Mouse (Mus musculus): Measurements from ENCODE around the gene Kcnh8.

Gene Kcnh8

DNA sequence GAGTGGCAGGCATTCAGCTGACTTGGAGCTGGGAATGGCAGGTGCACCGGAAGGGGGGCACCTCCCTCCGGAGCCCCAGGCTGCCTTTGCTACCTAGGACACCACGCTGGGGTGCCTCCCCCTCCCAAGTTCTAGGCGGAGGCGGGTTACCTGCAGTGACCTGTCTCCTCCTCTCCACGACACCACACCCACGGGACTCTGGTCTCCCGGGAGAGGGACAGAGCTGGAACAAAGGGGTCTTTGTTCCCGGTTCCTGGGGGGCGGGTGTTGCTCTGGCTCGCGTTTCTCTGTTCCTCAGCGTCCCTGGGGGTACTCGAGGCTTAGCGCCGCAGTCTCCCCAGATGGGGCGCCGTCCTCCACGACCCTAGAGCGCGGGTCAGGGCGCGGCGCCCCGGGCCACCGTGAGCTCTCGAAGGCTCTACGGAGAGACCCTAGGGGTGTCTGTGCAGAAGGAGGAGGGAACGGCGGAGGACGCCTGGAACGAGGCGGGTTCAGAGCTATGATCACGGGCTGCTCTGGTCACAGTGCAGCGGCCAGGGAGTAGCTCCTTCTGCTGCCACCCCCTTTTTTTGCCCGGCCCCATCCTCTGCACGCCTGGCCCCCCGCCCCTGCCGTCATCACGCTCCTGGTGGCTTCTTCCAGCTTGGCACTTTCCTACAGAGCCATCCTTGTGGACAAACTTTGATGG is at the start of gene Kcnh8:
TSS of gene Kcnh8 (plus strand) at position 617 of the 688 bp plus-strand sequence.
- peak; percentile 63 for DNase-seq (ENCODE audit: low spot score)

DNA sequence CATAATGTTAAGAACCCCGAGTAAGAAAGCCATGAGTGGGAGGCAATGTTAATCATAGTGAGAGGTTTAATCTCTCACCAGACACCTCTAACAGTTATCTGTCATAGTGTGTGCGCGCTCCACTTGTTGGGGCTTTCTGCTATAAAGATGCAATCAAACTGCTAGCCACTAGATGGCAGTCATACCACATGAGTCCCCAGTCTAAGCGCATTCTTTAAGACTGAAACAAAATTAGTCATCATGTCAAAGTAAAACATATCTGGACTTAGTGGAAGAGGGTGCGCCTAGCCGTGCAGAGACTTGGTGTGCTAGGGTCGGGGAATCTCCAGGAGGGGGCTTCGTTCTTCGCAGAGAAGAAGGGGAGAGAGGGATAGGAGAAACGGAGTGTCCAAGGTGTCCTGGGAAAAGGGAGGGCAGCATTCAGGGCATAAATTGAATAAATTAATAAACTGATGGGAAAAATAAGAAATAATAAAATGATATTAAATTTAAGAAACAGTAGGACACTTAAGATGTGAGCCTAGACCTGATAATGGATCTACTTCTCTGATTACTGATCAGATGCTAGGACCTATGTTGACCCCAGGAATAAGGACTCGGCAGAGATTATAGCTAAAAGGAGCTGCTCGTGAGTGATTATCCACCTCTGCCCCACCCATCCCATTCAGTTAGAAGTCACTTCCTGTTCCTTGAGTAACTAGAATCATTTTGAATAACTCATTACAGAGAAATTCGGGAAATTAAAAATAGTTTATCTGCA is 42.4 kb upstream of the Kcnh8 start:
- peak; percentile 80 for DNase-seq (ENCODE audit: low spot score)

DNA sequence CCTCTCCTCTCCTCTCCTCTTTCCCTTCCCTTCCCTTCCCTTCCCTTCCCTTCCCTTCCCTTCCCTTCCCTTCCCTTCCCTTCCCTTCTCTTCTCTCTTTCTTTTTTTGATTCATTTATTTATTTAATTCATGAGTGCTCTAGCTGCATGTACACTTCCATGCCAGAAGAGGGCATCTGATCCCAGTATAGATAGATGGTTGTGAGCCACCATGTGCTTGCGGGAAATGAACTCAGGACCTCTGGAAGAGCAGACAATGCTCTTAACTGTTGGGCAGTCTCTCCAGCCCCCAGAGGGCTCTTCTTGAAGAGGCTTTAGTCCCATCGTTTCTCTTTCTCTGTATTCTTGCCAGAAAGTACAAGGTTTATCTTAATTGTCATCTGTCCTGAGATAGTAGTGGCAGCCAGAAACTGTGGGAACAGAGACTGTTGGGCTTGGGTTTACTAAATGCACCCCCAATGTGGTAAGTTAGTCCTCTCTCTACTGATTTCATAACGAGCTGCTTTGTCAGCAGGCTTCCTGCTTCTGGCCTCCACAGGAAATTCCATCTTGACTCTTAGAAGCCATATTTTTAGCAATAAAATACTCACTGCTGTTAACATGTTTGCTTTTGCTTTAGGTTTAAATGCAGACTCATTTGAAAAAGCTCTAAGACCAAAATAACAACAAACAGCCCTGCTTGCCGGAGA is 36.9 kb upstream of the Kcnh8 start:
- peak; percentile 31 for DNase-seq (ENCODE audit: low spot score)

DNA sequence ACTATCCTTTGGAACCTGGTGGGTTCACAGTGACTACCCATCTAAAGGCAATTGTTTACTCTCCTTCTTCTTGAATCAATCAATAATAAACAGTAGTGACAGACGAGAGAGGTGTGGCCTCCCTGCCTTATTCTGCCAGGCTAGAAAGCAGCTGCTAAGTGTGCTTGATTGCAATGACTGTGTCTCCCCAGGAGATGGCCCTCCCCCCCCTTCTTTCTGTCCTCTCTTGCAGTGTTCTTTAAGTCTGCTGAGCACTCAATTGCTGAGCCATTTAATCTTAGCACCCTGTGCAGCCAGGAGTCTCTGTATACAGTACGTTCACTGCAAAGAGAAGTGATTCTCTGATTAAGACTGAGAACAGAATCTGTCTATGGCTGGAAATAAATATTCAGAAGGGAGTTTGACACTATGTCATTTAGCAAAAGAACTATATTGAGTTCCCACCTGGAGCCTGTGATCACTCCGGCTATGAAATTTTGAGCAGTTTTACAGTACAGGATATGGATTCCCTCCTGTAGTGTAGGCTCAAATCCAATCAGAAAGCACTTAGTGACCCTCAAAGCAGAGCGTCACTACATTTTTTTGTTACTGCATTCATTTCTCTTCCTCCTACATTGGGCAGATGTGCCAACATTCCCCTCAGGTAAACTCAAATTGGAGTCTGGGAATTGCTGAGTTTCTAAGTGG is 32.8 kb upstream of the Kcnh8 start:
- DNase-seq (ENCODE audit: low spot score), result peak; percentile 71

DNA sequence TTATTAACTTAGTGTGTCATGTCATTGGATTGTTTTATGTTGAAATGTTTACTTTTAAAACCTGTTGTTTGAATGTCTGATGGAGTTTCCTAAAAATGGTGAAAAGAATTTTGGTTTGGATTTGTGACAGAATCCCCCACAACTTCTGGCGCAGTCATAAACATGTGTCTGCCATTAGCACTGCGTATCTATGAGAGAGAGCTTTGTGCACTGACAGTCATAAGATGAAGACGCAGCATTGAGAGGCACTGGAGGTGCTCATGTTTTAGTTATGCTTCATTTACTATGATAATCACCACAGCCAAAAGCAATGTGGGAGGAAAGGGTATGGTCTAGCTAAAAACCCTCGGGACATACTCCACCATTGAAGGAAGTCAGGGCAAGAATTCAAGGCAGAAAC is 30.3 kb upstream of the Kcnh8 start:
- no peak for DNase-seq (ENCODE audit: low spot score)

DNA sequence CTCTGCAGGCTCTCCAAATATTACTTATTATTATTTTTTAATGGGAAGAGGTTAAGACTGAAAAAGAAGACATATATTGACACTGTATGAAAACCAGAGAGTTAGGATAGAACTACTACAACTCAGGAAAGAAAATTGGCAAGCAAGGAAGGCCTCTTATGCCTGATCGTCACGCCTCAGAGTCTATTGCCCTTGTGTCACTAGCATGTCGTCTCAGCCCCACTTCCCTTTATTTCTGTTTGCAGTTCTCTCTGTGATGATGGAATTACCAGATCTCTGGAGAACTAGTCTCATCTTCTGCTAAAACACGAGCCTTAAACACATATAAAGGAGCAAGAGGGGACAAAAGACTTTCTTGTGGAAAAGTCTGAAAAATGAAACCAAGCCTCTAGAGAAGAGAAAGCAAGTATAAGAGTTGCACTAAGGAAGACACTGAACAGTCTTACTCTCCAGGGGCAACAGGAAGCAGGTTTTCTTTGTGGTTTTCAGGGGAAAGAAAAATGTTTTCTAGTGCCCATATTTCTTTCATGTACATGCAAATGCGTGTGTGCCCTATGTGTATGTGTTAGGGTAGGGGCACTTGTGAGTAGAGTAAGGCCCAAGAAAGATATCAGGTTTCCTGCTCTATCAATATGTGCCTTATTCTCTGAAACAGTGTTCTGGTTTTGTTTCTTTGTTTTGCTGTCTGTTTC is 10.9 kb upstream of the Kcnh8 start:
- DNase-seq (ENCODE audit: low spot score), result no peak

DNA sequence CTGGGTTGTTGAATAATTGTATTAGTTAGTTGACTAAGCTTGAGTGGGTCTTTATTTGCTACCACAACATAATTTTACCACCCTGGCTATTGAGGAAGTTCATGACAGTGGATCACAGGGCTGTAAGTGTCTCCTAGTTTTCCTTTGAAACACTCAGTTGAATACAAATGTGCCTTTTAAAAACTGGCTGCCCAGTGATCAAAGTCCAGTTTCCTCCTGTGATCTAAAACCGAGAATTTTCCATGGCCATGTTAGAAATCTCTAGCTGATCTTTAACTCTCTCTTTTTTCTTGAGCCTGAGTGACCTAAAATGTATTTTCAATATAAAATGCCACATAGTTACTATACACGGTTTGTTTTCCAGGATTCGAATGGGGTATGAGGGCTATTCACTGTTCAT is 3.4 kb upstream of the Kcnh8 start:
- DNase-seq (ENCODE audit: low spot score), result no peak

DNA sequence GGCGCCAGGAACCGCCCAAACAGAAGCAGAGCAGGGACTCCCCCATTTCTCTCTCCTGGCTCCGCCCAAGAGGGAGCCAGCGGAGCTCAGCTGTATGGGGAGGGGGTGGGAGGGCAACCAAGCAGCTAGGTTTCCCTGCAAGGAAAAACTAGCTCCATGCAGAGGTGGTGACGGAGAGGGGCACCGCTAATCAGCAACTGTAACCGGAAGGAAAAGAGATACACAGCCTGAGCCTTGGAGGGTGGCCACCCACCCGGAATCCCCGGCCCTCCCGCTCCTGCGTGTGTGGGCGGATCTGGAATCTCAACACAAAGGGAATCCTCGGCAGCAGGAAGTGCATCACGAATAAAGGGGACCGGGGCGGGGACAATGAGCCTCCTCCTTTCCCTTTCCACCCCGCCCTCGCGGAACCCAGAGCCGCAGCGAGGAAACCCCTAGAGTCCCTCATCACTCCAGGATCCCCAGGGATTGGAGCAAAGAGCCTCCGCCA is 1.6 kb upstream of the Kcnh8 start:
- DNase-seq (ENCODE audit: low spot score), result peak; percentile 89

DNA sequence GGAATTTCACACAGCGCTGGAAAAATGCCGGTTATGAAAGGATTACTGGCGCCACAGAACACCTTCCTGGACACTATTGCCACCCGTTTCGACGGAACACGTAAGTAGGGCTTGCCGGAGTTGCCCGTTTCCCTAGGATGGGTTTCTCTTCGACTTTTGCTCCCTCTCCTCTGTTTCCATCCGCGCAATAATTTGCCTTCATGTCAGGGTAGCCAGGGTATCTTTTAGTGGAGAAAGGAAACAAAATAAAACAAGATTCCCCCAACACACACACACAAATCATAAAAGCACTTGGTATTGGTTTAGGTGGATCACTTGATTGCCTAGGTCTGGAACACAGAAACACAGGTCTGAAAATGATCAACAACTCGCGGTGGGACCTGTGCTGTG is 267 bp downstream of the Kcnh8 start:
- DNase-seq (ENCODE audit: low spot score), result no peak

DNA sequence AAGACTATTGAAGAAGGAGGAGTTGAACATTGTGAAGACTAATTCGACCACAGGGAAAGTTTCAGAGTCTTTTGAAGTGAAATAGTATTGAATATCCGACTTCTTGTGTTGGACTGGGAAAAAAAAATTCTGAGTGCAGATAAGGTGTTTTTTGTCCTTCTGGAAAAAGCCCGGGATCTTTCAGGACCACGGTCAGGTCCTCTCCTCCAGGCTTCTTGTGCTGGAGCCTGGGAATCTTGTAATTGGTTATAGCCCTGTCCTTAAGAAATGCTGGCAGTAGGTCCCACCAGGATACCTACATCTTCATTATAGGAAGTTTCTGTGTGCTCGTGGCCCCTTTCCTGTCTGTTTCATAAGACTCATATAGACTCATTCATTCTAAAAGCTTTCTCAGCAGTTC is 902 bp downstream of the Kcnh8 start:
- DNase-seq (ENCODE audit: low spot score), result peak; percentile 61

DNA sequence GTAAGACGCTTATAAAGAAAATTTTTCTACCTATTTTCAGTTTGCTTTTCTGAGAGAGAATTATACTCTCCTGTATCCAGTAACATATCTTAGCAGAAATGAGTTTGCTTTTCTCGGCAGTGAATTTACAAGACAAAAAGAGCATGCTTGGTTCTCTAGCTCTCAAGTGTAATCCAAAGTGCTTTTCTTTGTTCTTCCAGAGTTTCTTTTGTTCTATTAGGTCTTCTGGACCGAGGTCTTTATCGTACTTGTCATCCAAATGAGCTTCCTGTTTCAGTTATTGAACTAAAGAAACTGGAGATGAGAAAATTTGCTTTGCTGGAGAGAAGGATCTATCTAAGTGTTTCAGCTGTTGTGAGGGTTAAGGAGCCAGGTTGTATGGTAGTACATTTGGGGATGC is 8.9 kb downstream of the Kcnh8 start:
- no peak for DNase-seq (ENCODE audit: low spot score)

DNA sequence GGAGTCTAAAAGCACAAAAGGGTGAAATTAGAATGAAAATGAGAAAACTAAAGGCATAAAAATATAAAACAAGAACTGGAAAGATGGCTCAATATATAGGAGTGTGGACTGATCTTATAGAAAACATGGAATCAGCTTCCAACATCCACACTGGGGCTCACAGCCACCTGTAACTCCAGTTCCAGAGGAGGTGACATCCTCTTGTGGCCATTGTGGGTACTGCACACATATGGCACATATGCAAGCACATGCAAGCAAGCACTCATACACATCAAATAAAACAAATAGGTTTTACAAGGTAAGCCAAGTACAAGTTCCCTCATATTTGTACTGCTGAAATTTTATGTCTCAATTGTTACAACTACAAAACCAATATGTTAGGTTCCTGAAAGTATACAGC is 46.7 kb downstream of the Kcnh8 start:
- DNase-seq (ENCODE audit: low spot score), result peak; percentile 2

DNA sequence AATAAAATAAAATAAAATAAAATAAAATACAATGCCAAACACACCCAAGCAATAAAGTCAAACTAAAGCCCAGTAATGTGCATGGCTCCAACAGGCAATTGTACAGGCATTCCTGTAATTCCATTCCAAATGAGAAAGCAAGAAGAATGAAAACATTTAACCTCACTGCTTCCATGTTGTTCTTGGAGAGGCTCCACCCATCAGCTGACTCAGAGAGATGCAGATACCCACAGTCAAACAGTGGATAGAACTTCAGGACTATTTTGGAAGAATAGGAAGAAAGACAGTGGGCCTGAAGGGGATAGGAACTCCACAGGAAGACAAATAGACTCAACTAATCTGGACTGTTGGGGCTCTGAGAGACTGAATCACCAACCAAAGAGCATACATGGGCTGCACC is 89.5 kb downstream of the Kcnh8 start:
- DNase-seq (ENCODE audit: low spot score), result no peak

DNA sequence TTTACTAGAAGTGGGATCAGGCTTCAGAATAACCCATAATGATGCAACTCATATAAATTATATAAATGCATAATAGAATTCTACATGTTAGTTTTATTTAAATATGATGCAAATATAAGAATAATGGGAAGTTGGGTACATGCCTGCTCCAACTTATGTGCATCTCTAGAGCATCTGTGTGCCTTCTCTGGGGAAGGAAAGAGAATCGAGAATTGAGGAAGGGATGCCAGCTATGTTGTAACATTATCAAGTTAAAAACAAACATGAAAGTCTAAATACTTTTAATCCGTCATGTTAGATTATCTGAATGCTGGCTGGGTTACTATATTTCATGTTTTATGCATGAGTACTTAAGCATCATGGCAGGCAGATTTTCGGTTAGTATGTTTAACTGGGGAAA is 99.4 kb downstream of the Kcnh8 start:
- no peak for DNase-seq (ENCODE audit: low spot score)

DNA sequence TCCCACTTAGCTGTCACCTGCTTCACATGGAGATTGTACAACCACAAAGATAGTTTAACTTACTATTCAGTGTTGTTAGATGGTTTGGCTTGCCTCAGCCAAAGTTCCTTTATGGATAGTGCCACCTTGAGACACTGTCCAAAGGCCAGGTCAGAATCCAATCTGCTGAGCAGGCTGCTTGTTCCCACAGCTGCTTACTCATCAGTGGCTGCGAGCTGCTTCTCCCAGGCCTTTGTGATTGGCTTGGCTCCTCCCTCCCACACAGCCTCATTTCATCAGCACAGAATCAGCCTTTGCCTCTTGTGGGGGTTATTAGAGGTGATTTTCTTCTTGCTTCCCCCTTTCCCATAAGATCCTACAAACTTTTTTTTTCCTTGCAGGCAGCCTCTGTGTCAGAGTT is 109.8 kb downstream of the Kcnh8 start:
- DNase-seq (ENCODE audit: low spot score), result peak; percentile 18

DNA sequence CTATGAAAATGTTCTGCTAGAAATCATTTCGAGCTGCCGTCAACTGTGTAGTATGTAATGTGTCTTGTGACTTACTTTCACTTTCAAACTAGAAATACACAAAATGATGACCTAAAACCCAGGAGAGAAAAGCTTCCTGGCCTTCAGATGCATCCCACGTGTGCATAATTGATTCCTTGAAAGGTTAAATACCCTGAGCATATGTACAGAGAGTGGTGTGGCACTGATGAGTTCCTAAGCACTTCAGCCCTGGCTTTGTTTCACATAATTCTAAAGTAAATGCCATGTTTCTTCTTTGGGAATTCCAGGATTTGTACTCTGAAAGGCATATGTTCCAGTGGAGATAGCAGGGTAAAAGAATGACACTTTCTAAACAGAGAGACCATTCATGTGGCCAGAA is 119.7 kb downstream of the Kcnh8 start:
- DNase-seq (ENCODE audit: low spot score), result no peak

DNA sequence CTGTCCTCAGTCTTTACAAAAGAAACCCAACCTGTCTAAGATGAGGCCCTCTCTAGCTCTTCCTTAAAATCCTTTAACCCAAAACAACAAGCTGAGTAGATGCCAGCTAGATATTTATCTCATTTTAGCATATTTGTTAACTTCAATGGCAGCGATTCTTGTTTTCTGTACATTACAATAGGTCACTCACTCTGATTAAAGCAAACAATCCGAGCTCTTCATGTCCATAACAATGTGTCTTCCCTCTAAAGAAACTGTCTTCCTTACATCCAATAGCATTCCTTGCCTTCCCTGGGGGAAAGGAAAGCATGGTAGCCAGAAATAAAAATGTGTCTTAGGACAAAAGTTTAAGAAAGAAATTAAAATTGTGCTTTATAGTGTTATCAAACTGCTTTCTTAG is 126.3 kb downstream of the Kcnh8 start:
- no peak for DNase-seq (ENCODE audit: low spot score)

DNA sequence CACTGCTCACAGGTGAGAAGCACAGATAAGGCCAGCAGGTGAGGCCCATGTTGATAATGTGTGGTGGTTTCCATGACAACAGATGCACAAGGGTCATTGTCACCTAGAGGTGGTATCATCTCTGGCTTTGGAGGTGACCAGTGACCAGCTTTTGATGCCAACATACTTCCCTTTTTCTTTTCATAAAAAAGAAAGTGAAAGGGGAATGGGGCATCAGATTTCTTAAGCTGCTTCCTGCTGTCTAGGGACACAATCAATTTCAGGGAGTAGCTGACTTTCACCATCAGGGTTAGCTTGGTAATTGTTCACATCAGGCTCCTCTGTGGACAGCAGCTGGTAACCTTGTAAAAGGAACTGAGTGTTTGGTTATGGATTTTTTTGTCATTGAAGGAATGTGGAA is 135.9 kb downstream of the Kcnh8 start:
- no peak for DNase-seq (ENCODE audit: low spot score)

DNA sequence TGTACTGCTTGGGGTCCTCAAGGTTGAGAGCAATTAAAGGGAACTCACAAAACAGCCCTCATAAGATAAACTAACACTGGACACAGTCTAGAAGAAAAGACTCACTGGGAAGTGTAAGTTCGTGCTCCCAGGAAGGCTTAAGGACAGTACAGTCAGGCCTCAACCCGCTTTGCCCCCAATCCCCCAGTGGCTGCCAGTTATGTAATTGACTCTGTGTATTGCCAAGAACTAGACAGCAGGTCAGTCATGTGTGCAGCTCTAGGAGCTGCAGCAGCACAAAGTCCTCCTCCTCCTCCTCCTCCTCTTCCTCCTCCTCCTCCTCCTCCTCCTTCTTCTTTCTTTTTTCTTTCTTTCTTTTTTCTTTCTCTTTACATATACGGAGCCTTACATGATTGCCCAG is 185.6 kb downstream of the Kcnh8 start:
- DNase-seq (ENCODE audit: low spot score), result no peak

DNA sequence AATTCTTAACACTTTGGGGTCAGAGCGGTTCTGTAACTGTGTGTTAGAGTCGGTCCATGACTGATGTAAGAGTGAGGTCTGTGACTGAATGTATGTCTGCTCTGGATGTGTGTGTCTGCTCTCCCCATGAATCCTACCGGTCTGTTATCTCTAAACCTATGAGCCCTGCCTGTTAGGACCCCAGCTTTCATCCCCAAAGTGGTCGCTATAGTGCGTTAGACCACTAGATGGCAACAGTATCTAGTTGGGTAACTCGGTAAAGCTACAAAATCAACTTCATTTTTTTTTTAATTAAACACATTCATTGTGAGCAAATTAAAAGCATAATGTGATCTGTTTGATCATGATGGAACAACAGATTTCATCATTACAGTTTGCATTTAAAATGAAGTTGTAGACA is 202.0 kb downstream of the Kcnh8 start:
- peak; percentile 13 for DNase-seq (ENCODE audit: low spot score)

DNA sequence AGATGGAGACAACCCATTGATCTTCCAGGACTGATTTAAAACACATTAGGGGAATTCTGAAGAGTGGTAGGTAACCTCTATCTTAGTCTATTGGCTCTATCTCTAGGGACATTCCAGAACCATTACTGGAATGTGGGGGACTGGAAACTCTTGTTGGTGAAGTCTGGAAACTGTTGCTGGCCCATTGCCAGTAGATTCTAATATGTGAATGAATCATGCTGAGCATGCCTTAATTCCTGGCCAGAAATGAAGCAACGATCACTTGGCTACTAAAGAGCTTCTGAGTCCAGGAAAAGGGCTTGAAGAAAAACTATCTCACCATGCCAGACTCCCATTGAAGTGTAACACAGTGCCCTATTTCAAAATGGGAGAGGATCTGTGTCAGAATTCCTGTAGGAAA is 208.3 kb downstream of the Kcnh8 start:
- no peak for DNase-seq (ENCODE audit: low spot score)

DNA sequence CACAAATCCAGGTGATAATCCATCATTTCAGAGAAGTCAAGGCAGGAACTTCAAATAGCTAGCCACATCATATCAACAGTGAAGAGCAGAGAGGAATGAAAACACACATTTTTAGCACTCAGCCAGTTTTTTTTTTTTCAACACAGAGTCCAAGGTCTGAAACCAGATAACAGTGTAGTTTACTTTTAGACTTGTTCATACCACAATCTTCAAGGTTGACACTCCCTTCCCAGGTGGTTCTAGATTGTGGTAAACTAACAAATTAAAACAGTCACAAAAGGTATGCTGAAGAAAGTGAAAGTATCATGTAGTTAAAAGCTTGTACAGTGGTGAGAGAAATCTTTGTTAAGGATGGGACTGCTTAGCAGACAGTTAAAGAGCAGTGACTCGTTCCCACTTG is 216.5 kb downstream of the Kcnh8 start:
- no peak for DNase-seq (ENCODE audit: low spot score)
